Mouse (Mus musculus) CH12.LX (cell line): ENCODE data around the gene Gm49387. TPM values are rescaled to one million over a fixed set of nuclear protein-coding genes. Genes with fewer than 3 reads are reported as not detected.

Experiments
- DNase-seq: peaks from one replicate; pipeline ENCODE4 v3.0.0-alpha.2; 2013; ENCODE audit errors: extremely low read depth
- H3K27ac ChIP-seq: 2 replicates; pipeline ENCODE4 v1.5.1; 2012; ENCODE audit warnings: low read depth, mild to moderate bottlenecking, control low read depth, moderate library complexity; ENCODE audit not compliant: insufficient read depth
- H3K27me3 ChIP-seq: replicated peaks from 2 replicates; pipeline ENCODE3; 2012; ENCODE audit warnings: inconsistent platforms
- H3K36me3 ChIP-seq, 2 experiments: replicated peaks in 1 of 2; 2 replicates each; pipeline versions ENCODE3 to v1.6.1; 2012; ENCODE audit warnings: inconsistent platforms in 1 of 2, low read length in 1 of 2, mild to moderate bottlenecking in 1 of 2, mixed read lengths in 1 of 2, moderate library complexity in 1 of 2; ENCODE audit not compliant: control insufficient read depth in 1 of 2, insufficient read depth in 1 of 2
- H3K4me1 ChIP-seq, 2 experiments: 2 replicates each; pipeline ENCODE4 v1.6.1; 2012; ENCODE audit warnings: inconsistent platforms in 1 of 2, moderate library complexity in 1 of 2; ENCODE audit not compliant: insufficient read depth in 2 of 2, control insufficient read depth in 1 of 2
- H3K4me2 ChIP-seq: 2 replicates; pipeline ENCODE4 v1.6.1; 2012; ENCODE audit warnings: low read depth, mild to moderate bottlenecking, control low read depth; ENCODE audit not compliant: poor library complexity, insufficient read depth, severe bottlenecking
- H3K4me3 ChIP-seq, 3 experiments: fragments of 150-350 bp in 1 of 3; sonication (generic) in 1 of 3; replicated peaks in 1 of 3; 2 replicates each; pipeline versions ENCODE3 to v1.5.1; 2011 to 2012; ENCODE audit warnings: low read depth in 2 of 3, low read length in 2 of 3, mild to moderate bottlenecking in 2 of 3, moderate library complexity in 2 of 3, control low read depth in 1 of 3, improper control_type of control experiment in 1 of 3, inconsistent platforms in 1 of 3, mixed read lengths in 1 of 3; ENCODE audit not compliant: poor library complexity in 1 of 3
- H3K79me2 ChIP-seq: replicated peaks from 2 replicates; pipeline ENCODE4 v1.6.1; 2012; ENCODE audit warnings: mild to moderate bottlenecking, moderate library complexity; ENCODE audit not compliant: control insufficient read depth, poor library complexity, insufficient read depth, severe bottlenecking; ENCODE audit errors: extremely low read depth
- H3K9ac ChIP-seq: 2 replicates; pipeline ENCODE4 v1.6.1; 2012; ENCODE audit warnings: low read depth, mild to moderate bottlenecking, control low read depth, moderate library complexity; ENCODE audit not compliant: insufficient read depth
- H3K9me3 ChIP-seq: replicated peaks from 2 replicates; pipeline ENCODE3; 2012; ENCODE audit warnings: low read length, inconsistent platforms, mixed read lengths
- CHD1 ChIP-seq: IDR thresholded peaks from 2 replicates; pipeline ENCODE4 v1.6.1; 2012; ENCODE audit warnings: low read depth, low read length, improper control_type of control experiment, inconsistent platforms
- CHD2 ChIP-seq: IDR thresholded peaks from 2 replicates; pipeline ENCODE4 v1.6.1; 2011; ENCODE audit warnings: low read length, improper control_type of control experiment
- EP300 ChIP-seq: IDR thresholded peaks from 2 replicates; pipeline ENCODE4 v1.6.1; 2011; ENCODE audit warnings: low read length, improper control_type of control experiment
- ETS1 ChIP-seq: conservative IDR thresholded peaks from 2 replicates; pipeline ENCODE4 v1.6.1; 2012; ENCODE audit warnings: low read depth, mild to moderate bottlenecking, inconsistent platforms, low read length, improper control_type of control experiment, moderate library complexity
- HCFC1 ChIP-seq: IDR thresholded peaks from 2 replicates; pipeline ENCODE4 v1.6.1; 2012; ENCODE audit warnings: low read depth, mild to moderate bottlenecking, inconsistent platforms, low read length, improper control_type of control experiment
- IRF4 ChIP-seq: IDR thresholded peaks from 2 replicates; pipeline ENCODE4 v1.6.1; 2014; ENCODE audit warnings: low read depth, mild to moderate bottlenecking, inconsistent platforms, low read length, improper control_type of control experiment
- JUN ChIP-seq: IDR thresholded peaks from 2 replicates; pipeline ENCODE4 v1.6.1; 2011; ENCODE audit warnings: low read depth, mild to moderate bottlenecking, low read length, improper control_type of control experiment, moderate library complexity; ENCODE audit not compliant: insufficient read depth
- JUND ChIP-seq: conservative IDR thresholded peaks from 2 replicates; pipeline ENCODE4 v1.6.1; 2011; ENCODE audit warnings: low read depth, low read length, improper control_type of control experiment
- KAT2A ChIP-seq: IDR thresholded peaks from 2 replicates; pipeline ENCODE4 v1.6.1; 2012; ENCODE audit warnings: low read length, improper control_type of control experiment, inconsistent platforms; ENCODE audit not compliant: insufficient replicate concordance
- MAFK ChIP-seq: IDR thresholded peaks from 2 replicates; pipeline ENCODE4 v1.6.1; 2011; ENCODE audit warnings: low read length, improper control_type of control experiment; ENCODE audit not compliant: insufficient replicate concordance
- MAZ ChIP-seq: IDR thresholded peaks from 2 replicates; pipeline ENCODE4 v1.6.1; 2012; ENCODE audit warnings: low read depth, mild to moderate bottlenecking, inconsistent platforms, low read length, improper control_type of control experiment, moderate library complexity
- MEF2A ChIP-seq: IDR thresholded peaks from 2 replicates; pipeline ENCODE4 v1.6.1; 2014; ENCODE audit warnings: low read depth, mild to moderate bottlenecking, inconsistent platforms, low read length, improper control_type of control experiment, borderline replicate concordance
- MXI1 ChIP-seq: IDR thresholded peaks from 2 replicates; pipeline ENCODE4 v1.6.1; 2011; ENCODE audit warnings: mild to moderate bottlenecking, low read depth, low read length, improper control_type of control experiment
- MYC ChIP-seq: IDR thresholded peaks from 2 replicates; pipeline ENCODE4 v1.6.1; 2011; ENCODE audit warnings: low read depth, mild to moderate bottlenecking, improper control_type of control experiment, low read length
- NRF1 ChIP-seq: IDR thresholded peaks from 2 replicates; pipeline ENCODE4 v1.6.1; 2014; ENCODE audit warnings: low read depth, mild to moderate bottlenecking, inconsistent platforms, low read length, improper control_type of control experiment, moderate library complexity
- SIN3A ChIP-seq: IDR thresholded peaks from 2 replicates; pipeline ENCODE4 v1.6.1; 2012; ENCODE audit warnings: low read length, improper control_type of control experiment, inconsistent platforms
- SMC3 ChIP-seq: IDR thresholded peaks from 2 replicates; pipeline ENCODE4 v1.6.1; 2011; ENCODE audit warnings: low read depth, low read length, improper control_type of control experiment
- TBP ChIP-seq: conservative IDR thresholded peaks from 2 replicates; pipeline ENCODE4 v1.6.1; 2011; ENCODE audit warnings: low read depth, low read length, improper control_type of control experiment
- UBTF ChIP-seq: IDR thresholded peaks from 2 replicates; pipeline ENCODE4 v1.6.1; 2012; ENCODE audit warnings: low read depth, mild to moderate bottlenecking, inconsistent platforms, low read length, improper control_type of control experiment, moderate library complexity
- ZC3H11A ChIP-seq: IDR thresholded peaks from 2 replicates; pipeline ENCODE4 v1.6.1; 2012; ENCODE audit warnings: low read depth, mild to moderate bottlenecking, inconsistent platforms, low read length, improper control_type of control experiment
- ZMIZ1 ChIP-seq: IDR thresholded peaks from 2 replicates; pipeline ENCODE4 v1.6.1; 2012; ENCODE audit warnings: low read depth, mild to moderate bottlenecking, inconsistent platforms, low read length, improper control_type of control experiment
- ZNF384 ChIP-seq: IDR thresholded peaks from 2 replicates; pipeline ENCODE4 v1.6.1; 2012; ENCODE audit warnings: low read depth, low read length, improper control_type of control experiment, inconsistent platforms
- dilution Hi-C: fragments of 300-500 bp; cut with MboI; formaldehyde crosslinking; loops from 2 replicates; pipeline ENCODE4 v1.14.3; 2020; ENCODE audit warnings: low sequenced_read_pairs; ENCODE audit not compliant: extremely low pct_unique_long_range_greater_than_20kb, extremely low pct_ligation_motif_present
- in situ Hi-C: fragments of 300-500 bp; cut with MboI; formaldehyde crosslinking; loops from 3 replicates; pipeline ENCODE4 v1.14.3; 2019; ENCODE audit warnings: low sequenced_read_pairs, low pct_ligation_motif_present, low pct_unique_long_range_greater_than_20kb, mixed read lengths
- polyA plus RNA-seq: library from polyadenylated mRNA; unstranded; fragments of >175 nt; gene quantifications from 2 replicates; pipeline ENCODE4 v1.2.1, GENCODE M21; 2012; ENCODE audit warnings: low read depth; ENCODE audit not compliant: insufficient read length
- total RNA-seq, 2 experiments: library from RNA; depleted of rRNA; stranded (reverse); fragments of 300-350 nt in 1 of 2; fragments of >200 nt in 1 of 2; gene quantifications; 2 replicates each; pipeline ENCODE4 v1.2.3; 2012 to 2014

Gm49387 gene
- total and polyA plus RNA-seq, 3 experiments, result 0.71 TPM; not detected in 2

GRCm38 (mm10) chr14:31681291-31681690 is 40.6 kb upstream of the Gm49387 start:
- Histone ChIP-seq H3K27me3 (no peaks in the 10 kb centered on the region), H3K9ac (no peak overlapping the region), H3K36me3 (no peaks in the 10 kb centered on the region), H3K4me2 (no peak overlapping the region), H3K79me2 (no peaks in the 10 kb centered on the region), H3K27ac (no peak overlapping the region), H3K9me3 (no peaks in the 10 kb centered on the region), H3K4me3 (no peak overlapping the region), H3K4me1 (peaks cover 24 to 56% of the 10 kb centered on the region in 2 experiments)
- dilution Hi-C loops, result no loop called here
- in situ Hi-C loops, result no loop called here
- no peak for DNase-seq
- TF ChIP-seq CHD1, result no peak
- no peak for TF ChIP-seq UBTF
- TF ChIP-seq NRF1, result no peak
- no peak for TF ChIP-seq ETS1
- no peak for TF ChIP-seq SIN3A
- no peak for TF ChIP-seq JUN
- TF ChIP-seq MAZ, result no peak
- TF ChIP-seq ZMIZ1, result no peak
- TF ChIP-seq MXI1, result no peak
- no peak for TF ChIP-seq TBP
- TF ChIP-seq SMC3, result no peak
- no peak for TF ChIP-seq MAFK
- TF ChIP-seq KAT2A, result no peak
- no peak for TF ChIP-seq EP300
- TF ChIP-seq IRF4, result no peak
- TF ChIP-seq JUND, result no peak
- TF ChIP-seq CHD2, result no peak

GRCm38 (mm10) chr14:31680656-31681055 is 40.0 kb upstream of the Gm49387 start:
- dilution Hi-C loops, result no loop called here
- TF ChIP-seq ZNF384, result no peak
- TF ChIP-seq JUND, result no peak
- TF ChIP-seq ZC3H11A, result no peak
- TF ChIP-seq TBP, result no peak
- TF ChIP-seq SIN3A, result 0 out of 2 replicates have a peak, but pooled peaks have one; percentile 34
- no peak for TF ChIP-seq MYC
- peak; percentile 16; the same call in 1 of the 2 replicates for TF ChIP-seq MEF2A
- no peak for TF ChIP-seq HCFC1
- TF ChIP-seq JUN, result no peak
- TF ChIP-seq EP300, result peak; percentile 37; the same call in 1 of the 2 replicates
- peak; percentile 63; the same call in 1 of the 2 replicates for TF ChIP-seq IRF4

More at GRCm38 (mm10) chr14:31680656-31681055, 40.0 kb upstream of the Gm49387 start:
- Histone ChIP-seq H3K4me2 (peak overlapping the region; percentile 53; the same call in 1 of the 2 replicates), H3K9ac (no peak overlapping the region; the same call in 1 of the 2 replicates), H3K27me3 (no peaks in the 10 kb centered on the region), H3K27ac (no peak overlapping the region; the same call in 1 of the 2 replicates), H3K9me3 (no peaks in the 10 kb centered on the region), H3K79me2 (no peaks in the 10 kb centered on the region), H3K4me1 (peaks cover 21 to 51% of the 10 kb centered on the region in 2 experiments), H3K4me3 (no peak overlapping the region), H3K36me3 (no peaks in the 10 kb centered on the region)
- DNase-seq, result no peak
- in situ Hi-C loops, result no loop called here
